Mouse (Mus musculus) liver, embryonic 16.5 days (tissue): ENCODE results near the gene Tcte2. TPM values are rescaled to one million over a fixed set of nuclear protein-coding genes. Genes with fewer than 3 reads are reported as not detected.

ENCODE experiments used
- ATAC-seq: fragments of 200-750 bp; cut with Nextera tagmentation; 2 replicates; pipeline ENCODE4 v1.8.0; 2017; ENCODE audit warnings: low read depth, mild to moderate bottlenecking, moderate number of reproducible peaks, moderate library complexity
- H3K27ac ChIP-seq: fragments of 300-500 bp; sonication (generic); 2 replicates; pipeline ENCODE4 v1.5.1; 2014; ENCODE audit warnings: mild to moderate bottlenecking, low read length
- H3K27me3 ChIP-seq: fragments of 300-500 bp; sonication (generic); 2 replicates; pipeline ENCODE4 v1.6.1; 2014; ENCODE audit warnings: low read depth, low read length, mixed read lengths; ENCODE audit not compliant: control insufficient read depth, insufficient read depth
- H3K36me3 ChIP-seq: fragments of 300-500 bp; sonication (generic); 2 replicates; pipeline ENCODE4 v1.6.1; 2014; ENCODE audit warnings: mild to moderate bottlenecking; ENCODE audit not compliant: control insufficient read depth, insufficient read depth
- H3K4me1 ChIP-seq: fragments of 300-500 bp; sonication (generic); 2 replicates; pipeline ENCODE4 v1.6.1; 2014; ENCODE audit warnings: low read depth, low read length, mixed read lengths; ENCODE audit not compliant: control insufficient read depth
- H3K4me2 ChIP-seq: fragments of 300-500 bp; sonication (generic); 2 replicates; pipeline ENCODE4 v1.6.1; 2014; ENCODE audit warnings: low read depth, low read length, mixed read lengths
- H3K4me3 ChIP-seq: fragments of 300-500 bp; sonication (generic); 2 replicates; pipeline ENCODE4 v1.5.1; 2014; ENCODE audit warnings: low read depth, mild to moderate bottlenecking, low read length
- H3K9ac ChIP-seq: fragments of 300-500 bp; sonication (generic); 2 replicates; pipeline ENCODE4 v1.6.1; 2014; ENCODE audit warnings: low read depth, low read length
- H3K9me3 ChIP-seq: fragments of 300-500 bp; sonication (generic); replicated peaks from 2 replicates; pipeline ENCODE4 v1.6.1; 2016; ENCODE audit warnings: low read length; ENCODE audit not compliant: control insufficient read depth
- WGBS: fragments of 180-500 bp; shearing (Covaris S2); extraction: QIAGEN DNeasy Blood & Tissue Kit; methylation state at CpG from one replicate; pipeline ENCODE4 v1.1.7; 2014; ENCODE audit not compliant: insufficient replicate concordance; 5-methylcytosine and 5-hydroxymethylcytosine counted together
- polyA plus RNA-seq: library from polyadenylated mRNA; unstranded; fragments of >200 nt; fragmentation: Nextera tagmentation; extraction: Ambion mirVana; gene quantifications from 2 replicates; pipeline ENCODE4 v1.2.1, GENCODE M21; 2015

Tcte2 gene
- polyA plus RNA-seq, 1 experiment from 2014 or later = 1.1 TPM

- no peaks in the 10 kb centered on the region for H3K27me3 ChIP-seq
- no peaks in the 10 kb centered on the region for H3K36me3 ChIP-seq
- no peak overlapping the region for H3K4me2 ChIP-seq
- no peak overlapping the region for H3K27ac ChIP-seq
- H3K9ac ChIP-seq = no peak overlapping the region
- no peak overlapping the region for H3K4me3 ChIP-seq
- WGBS = 65% methylated on average over 5 of the region's 5 CpGs
- ATAC-seq = no peak
- H3K9me3 ChIP-seq = no peaks in the 10 kb centered on the region
- H3K4me1 ChIP-seq = no peaks in the 10 kb centered on the region
Observed at GRCm38 (mm10) chr17:13733971-13734370, 27.7 kb downstream of the Tcte2 start.

GRCm38 (mm10) chr17:13732685-13733084, 28.9 kb downstream of the Tcte2 start:
- H3K9me3 ChIP-seq = no peaks in the 10 kb centered on the region
- WGBS = 32% methylated on average over 8 of the region's 8 CpGs
- H3K4me1 ChIP-seq = no peaks in the 10 kb centered on the region
- no peak overlapping the region for H3K27ac ChIP-seq
- H3K4me3 ChIP-seq = no peak overlapping the region
- H3K4me2 ChIP-seq = no peak overlapping the region
- H3K27me3 ChIP-seq = no peaks in the 10 kb centered on the region
- no peak for ATAC-seq
- H3K9ac ChIP-seq = no peak overlapping the region
- no peaks in the 10 kb centered on the region for H3K36me3 ChIP-seq

GRCm38 (mm10) chr17:13731727-13732112, 29.9 kb downstream of the Tcte2 start:
- WGBS = 13% methylated on average over 4 of the region's 4 CpGs
- Histone ChIP-seq H3K4me1 (no peaks in the 10 kb centered on the region), H3K9ac (no peak overlapping the region), H3K36me3 (no peaks in the 10 kb centered on the region), H3K27ac (no peak overlapping the region), H3K9me3 (no peaks in the 10 kb centered on the region), H3K27me3 (no peaks in the 10 kb centered on the region), H3K4me3 (no peak overlapping the region), H3K4me2 (no peak overlapping the region)
- no peak for ATAC-seq

GRCm38 (mm10) chr17:13730980-13731726, 30.5 kb downstream of the Tcte2 start:
- Histone ChIP-seq H3K9ac (no peak overlapping the region), H3K27me3 (no peaks in the 10 kb centered on the region), H3K4me3 (no peak overlapping the region), H3K9me3 (no peaks in the 10 kb centered on the region), H3K4me2 (no peak overlapping the region), H3K36me3 (no peaks in the 10 kb centered on the region), H3K27ac (no peak overlapping the region), H3K4me1 (no peaks in the 10 kb centered on the region)
- no peak for ATAC-seq
- 54% methylated on average over 6 of the region's 6 CpGs for WGBS

- Histone ChIP-seq H3K36me3 (no peaks in the 10 kb centered on the region), H3K27ac (no peak overlapping the region), H3K4me3 (no peak overlapping the region), H3K9me3 (no peaks in the 10 kb centered on the region), H3K4me2 (no peak overlapping the region), H3K4me1 (no peaks in the 10 kb centered on the region), H3K27me3 (no peaks in the 10 kb centered on the region), H3K9ac (no peak overlapping the region)
- WGBS = 62% methylated on average over 8 of the region's 8 CpGs
- ATAC-seq = no peak
Observed at GRCm38 (mm10) chr17:13726832-13727355, 34.7 kb downstream of the Tcte2 start.

GRCm38 (mm10) chr17:13725004-13725550, 36.5 kb downstream of the Tcte2 start:
- H3K9ac ChIP-seq = no peak overlapping the region
- no peaks in the 10 kb centered on the region for H3K36me3 ChIP-seq
- no peaks in the 10 kb centered on the region for H3K4me1 ChIP-seq
- no peaks in the 10 kb centered on the region for H3K9me3 ChIP-seq
- 28% methylated on average over 4 of the region's 4 CpGs for WGBS
- H3K4me3 ChIP-seq = no peak overlapping the region
- H3K27me3 ChIP-seq = no peaks in the 10 kb centered on the region
- ATAC-seq = no peak
- H3K4me2 ChIP-seq = no peak overlapping the region
- H3K27ac ChIP-seq = no peak overlapping the region

- no peaks in the 10 kb centered on the region for H3K36me3 ChIP-seq
- no peak for ATAC-seq
- WGBS = 74% methylated on average over 2 of the region's 2 CpGs
Observed at GRCm38 (mm10) chr17:13722434-13722833, 39.2 kb downstream of the Tcte2 start.

GRCm38 (mm10) chr17:13721372-13721771, 40.3 kb downstream of the Tcte2 start:
- Histone ChIP-seq H3K27ac (no peak overlapping the region), H3K9me3 (no peaks in the 10 kb centered on the region), H3K4me1 (no peaks in the 10 kb centered on the region), H3K4me3 (no peak overlapping the region), H3K27me3 (no peaks in the 10 kb centered on the region), H3K9ac (no peak overlapping the region), H3K4me2 (no peak overlapping the region), H3K36me3 (no peaks in the 10 kb centered on the region)
- no peak for ATAC-seq
- 34% methylated on average over 2 of the region's 2 CpGs for WGBS

More at GRCm38 (mm10) chr17:13722434-13722833, 39.2 kb downstream of the Tcte2 start:
- no peak overlapping the region for H3K9ac ChIP-seq
- no peaks in the 10 kb centered on the region for H3K9me3 ChIP-seq
- no peak overlapping the region for H3K27ac ChIP-seq
- H3K4me2 ChIP-seq = no peak overlapping the region
- H3K4me1 ChIP-seq = no peaks in the 10 kb centered on the region
- H3K4me3 ChIP-seq = no peak overlapping the region
- no peaks in the 10 kb centered on the region for H3K27me3 ChIP-seq

GRCm38 (mm10) chr17:13720187-13720586, 41.4 kb downstream of the Tcte2 start:
- Histone ChIP-seq H3K4me1 (no peaks in the 10 kb centered on the region), H3K27me3 (no peaks in the 10 kb centered on the region), H3K4me2 (no peak overlapping the region), H3K9ac (no peak overlapping the region), H3K36me3 (no peaks in the 10 kb centered on the region), H3K4me3 (no peak overlapping the region), H3K27ac (no peak overlapping the region), H3K9me3 (no peaks in the 10 kb centered on the region)
- WGBS = 57% methylated on average over 5 of the region's 5 CpGs
- ATAC-seq = no peak
